Mouse (Mus musculus) spleen, adult 2 months (tissue): ENCODE measurements at regions not wholly inside any gene's neighbourhood (a gene's known extent, or its start where the extent isn't known, plus 50 kb on each side); places are given as distances from the start of the nearest gene placed in this dataset.

Source experiments
- CTCF ChIP-seq: fragments of 200-500 bp; IDR thresholded peaks from 2 replicates; pipeline ENCODE4 v1.5.1; 2011; ENCODE audit warnings: mild to moderate bottlenecking, inconsistent platforms; ENCODE audit not compliant: insufficient read depth, insufficient read length, insufficient replicate concordance; ENCODE audit errors: extremely low read depth
- POLR2A ChIP-seq: fragments of 200-500 bp; IDR thresholded peaks from 2 replicates; pipeline ENCODE4 v1.6.1; 2011; ENCODE audit warnings: low read depth, low read length, inconsistent platforms

DNA sequence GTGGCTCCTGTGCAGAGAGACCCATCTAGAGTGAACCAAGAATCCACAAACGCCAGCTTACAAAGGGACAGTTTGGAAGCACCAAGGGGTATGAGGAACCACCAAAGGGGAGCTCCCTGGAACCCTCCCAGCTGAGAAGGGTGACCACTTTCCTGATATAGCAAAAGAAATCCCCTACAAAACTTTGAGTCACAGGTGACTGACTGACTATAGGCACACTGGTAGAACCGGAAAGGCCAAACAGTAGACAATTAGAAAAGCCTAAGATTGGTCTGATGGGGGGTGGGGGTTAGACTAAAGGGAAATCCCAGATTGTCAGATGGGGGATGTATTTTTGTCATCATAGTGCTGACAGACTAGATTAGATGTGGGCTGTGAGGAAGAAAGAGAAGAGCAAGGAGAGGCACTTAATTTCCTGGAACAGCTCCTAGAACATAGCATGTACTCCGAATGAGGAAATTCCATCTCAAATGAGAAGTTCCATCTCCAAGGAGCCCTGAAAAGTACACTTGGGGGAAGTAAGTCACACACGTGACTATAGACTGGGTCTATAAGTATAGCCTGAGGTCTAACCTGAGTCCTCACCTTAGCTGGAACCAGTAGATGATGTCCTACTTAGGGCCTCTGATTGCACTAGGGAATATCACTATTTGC is 302.4 kb upstream of the Atp2b1 start:
- TF ChIP-seq POLR2A (no peak), CTCF (no peak)
